Mouse (Mus musculus) splenic B cell, adult 2 months (primary cell): ENCODE data around the gene Entr1.

ENCODE experiments used
- DNase-seq: peaks from one replicate; pipeline ENCODE4 v3.0.0-alpha.2; 2011; ENCODE audit warnings: low read depth, low spot score
- H3K27me3 ChIP-seq: 2 replicates; pipeline ENCODE4 v1.6.1; 2012; ENCODE audit warnings: mild to moderate bottlenecking, low read length, moderate library complexity, mixed read lengths; ENCODE audit not compliant: control insufficient read depth, poor library complexity, insufficient read depth, severe bottlenecking
- H3K36me3 ChIP-seq: 2 replicates; pipeline ENCODE4 v1.6.1; 2012; ENCODE audit warnings: mild to moderate bottlenecking, low read length, moderate library complexity, mixed read lengths; ENCODE audit not compliant: control insufficient read depth, poor library complexity, insufficient read depth, severe bottlenecking

Gene Entr1

DNA sequence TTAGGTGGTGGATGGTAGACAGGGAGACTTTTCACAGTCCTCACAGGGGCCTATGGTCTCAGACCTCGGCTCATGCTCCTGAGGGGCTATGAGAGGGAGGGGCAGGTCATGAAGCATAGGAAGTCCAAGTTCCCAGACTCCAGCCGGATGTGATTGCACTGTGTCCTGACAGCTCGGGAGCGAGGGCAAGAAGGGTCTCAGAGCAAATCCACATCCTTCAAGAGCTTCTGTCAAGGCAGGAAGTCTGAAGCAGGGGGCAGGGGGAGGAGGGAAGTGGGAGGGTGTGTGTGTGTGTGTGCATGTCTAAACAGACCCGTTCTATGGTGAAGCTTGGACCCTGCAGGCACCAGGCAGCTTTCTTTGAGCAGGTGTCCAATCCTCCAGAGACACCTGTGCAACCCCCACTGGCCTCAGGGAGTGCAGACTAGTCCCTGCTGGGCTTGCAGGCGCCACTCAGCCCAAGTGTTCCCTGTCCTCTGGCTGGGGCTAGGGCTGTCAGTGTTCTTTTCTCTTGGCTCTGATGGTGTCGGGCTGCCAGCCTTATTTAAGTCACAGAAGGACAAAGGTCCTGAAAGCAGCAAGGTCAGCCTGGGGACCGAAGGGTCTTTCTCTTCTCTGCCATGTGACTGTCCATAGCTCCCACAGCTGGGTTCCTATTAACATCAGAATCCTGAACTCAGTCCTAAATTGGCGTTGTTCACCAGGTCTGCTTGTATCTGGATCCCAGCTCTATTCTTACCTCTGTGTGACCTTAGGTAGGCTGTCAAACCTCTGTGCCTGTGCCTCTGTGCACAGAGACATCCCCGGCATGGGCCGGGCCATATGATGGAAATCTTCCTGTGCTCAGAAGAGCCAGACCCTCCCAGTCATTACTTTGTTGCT is 46.3 kb downstream of the Entr1 start:
- Histone ChIP-seq H3K36me3 (peaks cover 1% of the 10 kb centered on the region; the same call in 1 of the 2 replicates), H3K27me3 (no peaks in the 10 kb centered on the region)

DNA sequence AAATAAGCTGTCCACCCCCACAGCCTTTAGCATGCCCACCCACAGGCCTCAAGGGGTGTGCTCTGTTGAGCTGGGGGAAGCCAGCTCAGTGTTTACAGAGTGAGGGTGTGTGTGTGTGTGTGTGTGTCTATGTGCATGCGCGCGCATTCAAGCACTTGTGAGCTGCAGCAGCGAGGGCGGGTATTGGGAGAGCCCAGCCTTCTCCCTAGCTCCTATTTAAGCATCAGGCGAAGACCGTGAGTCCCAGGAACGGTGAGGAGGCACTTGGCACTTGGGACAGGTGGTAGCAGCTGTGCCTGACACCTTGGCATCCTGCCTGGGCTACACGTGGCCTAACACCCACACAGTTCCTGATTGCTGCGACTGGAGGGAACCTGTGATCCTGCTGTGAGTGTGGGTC is 47.1 kb downstream of the Entr1 start:
- Histone ChIP-seq H3K27me3 (no peaks in the 10 kb centered on the region), H3K36me3 (peaks cover 1% of the 10 kb centered on the region; the same call in 1 of the 2 replicates)
- no peak for DNase-seq

More for the DNA sequence above, 46.3 kb downstream of the Entr1 start:
- DNase-seq, result no peak

DNA sequence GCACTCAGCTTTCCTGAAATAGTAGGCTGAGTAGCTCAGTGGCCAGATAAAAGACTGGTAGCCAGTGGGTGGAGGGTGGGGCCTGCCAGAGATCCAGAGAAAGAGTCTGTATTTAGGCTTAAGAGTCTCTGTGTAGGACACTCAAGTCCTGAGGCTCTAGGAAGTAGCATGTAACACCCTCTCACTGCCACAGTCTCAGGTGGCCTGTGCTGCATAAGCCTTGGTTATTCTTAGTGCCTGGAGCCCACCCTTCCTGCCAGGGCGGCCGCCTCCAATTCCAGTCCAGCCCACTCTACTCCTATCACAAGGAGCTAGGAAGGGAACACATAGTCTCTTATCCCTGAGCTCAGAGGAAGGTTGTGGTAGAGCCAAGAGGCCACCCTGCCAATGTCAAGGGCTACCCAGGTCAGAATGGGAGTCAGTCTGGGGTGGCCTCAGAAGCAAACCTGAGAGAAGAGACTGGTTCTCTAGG is 47.6 kb downstream of the Entr1 start:
- H3K36me3 ChIP-seq, result peaks cover 1% of the 10 kb centered on the region; the same call in 1 of the 2 replicates
- H3K27me3 ChIP-seq, result no peaks in the 10 kb centered on the region
- DNase-seq, result no peak

DNA sequence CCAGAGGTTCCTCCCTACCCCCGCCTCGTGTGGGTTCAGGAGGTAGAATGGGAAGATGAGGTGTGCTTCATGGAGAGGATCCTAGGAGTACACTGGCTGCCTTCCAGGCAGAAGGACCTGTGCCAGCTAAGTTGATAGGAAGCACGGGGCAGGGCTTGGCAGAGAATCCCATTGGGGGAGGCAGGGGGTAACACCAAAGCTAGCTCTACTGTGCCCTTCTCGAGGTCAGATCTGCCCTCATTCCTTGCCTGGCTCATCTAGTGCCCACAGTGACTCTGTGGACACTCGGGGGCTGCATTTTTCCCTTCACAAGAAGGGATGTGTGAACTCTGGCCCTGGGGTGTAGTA is 49.9 kb downstream of the Entr1 start:
- Histone ChIP-seq H3K36me3 (no peaks in the 10 kb centered on the region), H3K27me3 (no peaks in the 10 kb centered on the region)
- DNase-seq, result no peak

DNA sequence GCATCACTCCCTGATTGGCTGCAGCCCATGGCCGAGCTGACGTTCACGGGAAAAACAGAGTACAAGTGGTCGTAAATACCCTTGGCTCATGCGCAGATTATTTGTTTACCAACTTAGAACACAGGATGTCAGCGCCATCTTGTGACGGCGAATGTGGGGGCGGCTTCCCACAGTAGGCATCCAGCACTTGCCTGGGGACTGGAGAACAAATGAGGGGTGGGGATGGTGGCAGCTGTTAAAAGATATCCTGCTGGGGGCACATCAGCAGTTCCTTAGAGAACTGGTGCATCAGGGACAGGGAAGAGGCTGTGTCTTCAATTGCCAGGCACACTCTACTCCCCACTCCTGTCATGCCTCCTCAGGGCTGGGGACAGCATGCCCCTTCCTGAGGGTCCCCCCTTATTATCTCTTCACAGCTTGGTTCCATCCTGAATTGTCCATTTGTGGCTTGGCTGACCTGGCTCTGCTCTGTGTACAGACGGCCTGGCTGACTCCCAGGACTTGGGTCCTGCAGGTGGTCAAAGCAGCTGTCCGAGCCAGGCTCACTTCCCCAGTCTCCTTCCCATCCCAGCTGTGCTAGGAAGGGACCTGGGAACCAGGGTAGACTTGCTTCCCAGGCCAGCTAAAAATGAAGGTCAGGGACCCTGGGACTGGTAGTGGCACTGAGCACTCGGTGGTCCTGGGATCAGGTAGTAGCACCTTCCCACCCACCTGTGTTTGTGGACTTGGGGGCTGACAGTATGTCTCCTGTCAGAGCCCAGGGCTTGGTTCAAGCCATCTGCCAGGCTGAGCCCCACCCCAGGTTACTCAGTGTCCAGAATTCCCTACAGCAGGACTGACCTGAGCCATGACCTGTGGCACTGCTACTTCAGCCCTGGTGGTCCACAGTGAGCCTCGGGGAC is 50.6 kb downstream of the Entr1 start:
- no peak for DNase-seq
- Histone ChIP-seq H3K27me3 (no peaks in the 10 kb centered on the region), H3K36me3 (no peaks in the 10 kb centered on the region)
